Mouse (Mus musculus): ENCODE results near the gene Klk7. TPM values are rescaled to one million over a fixed set of nuclear protein-coding genes. Genes with fewer than 3 reads are reported as not detected.

Gene Klk7
- polyA plus RNA-seq, 1 experiment from 2014 or later = not detected

- no peaks in the 10 kb centered on the region for H3K9me3 ChIP-seq (replicated peaks)
- H3K36me3 ChIP-seq = no peaks in the 10 kb centered on the region
- H3K4me3 ChIP-seq = no peak overlapping the region
- H3K9ac ChIP-seq = no peak overlapping the region
- 64% methylated on average over 9 of the region's 9 CpGs for WGBS (ENCODE audit: insufficient replicate concordance)
- no peak overlapping the region for H3K4me2 ChIP-seq
- ATAC-seq = no peak
- H3K27me3 ChIP-seq (replicated peaks) = no peaks in the 10 kb centered on the region
- H3K27ac ChIP-seq = no peak overlapping the region
- no peaks in the 10 kb centered on the region for H3K4me1 ChIP-seq
Measured at GRCm38 (mm10) chr7:43854642-43855380, 43.7 kb downstream of the Klk7 start.

GRCm38 (mm10) chr7:43855709-43856108, 44.6 kb downstream of the Klk7 start:
- Histone ChIP-seq H3K4me3 (no peak overlapping the region), H3K27ac (no peak overlapping the region), H3K4me2 (no peak overlapping the region), H3K9me3 (replicated peaks) (no peaks in the 10 kb centered on the region), H3K4me1 (no peaks in the 10 kb centered on the region), H3K36me3 (no peaks in the 10 kb centered on the region), H3K9ac (no peak overlapping the region), H3K27me3 (replicated peaks) (no peaks in the 10 kb centered on the region)
- ATAC-seq = no peak
- WGBS (ENCODE audit: insufficient replicate concordance) = 53% methylated on average over 3 of the region's 3 CpGs

GRCm38 (mm10) chr7:43856307-43856706, 45.2 kb downstream of the Klk7 start:
- no peak for ATAC-seq
- Histone ChIP-seq H3K4me2 (no peak overlapping the region), H3K27me3 (replicated peaks) (no peaks in the 10 kb centered on the region), H3K9ac (no peak overlapping the region), H3K27ac (no peak overlapping the region), H3K9me3 (replicated peaks) (no peaks in the 10 kb centered on the region), H3K4me3 (no peak overlapping the region), H3K36me3 (no peaks in the 10 kb centered on the region), H3K4me1 (no peaks in the 10 kb centered on the region)
- WGBS (ENCODE audit: insufficient replicate concordance) = 52% methylated on average over 7 of the region's 7 CpGs

- WGBS (ENCODE audit: insufficient replicate concordance) = 82% methylated on average over 12 of the region's 12 CpGs
Measured at GRCm38 (mm10) chr7:43857501-43857900, 46.4 kb downstream of the Klk7 start.

GRCm38 (mm10) chr7:43860411-43860810, 49.3 kb downstream of the Klk7 start:
- H3K4me1 ChIP-seq = no peaks in the 10 kb centered on the region
- H3K4me2 ChIP-seq = no peak overlapping the region
- H3K27ac ChIP-seq = no peak overlapping the region
- 71% methylated on average over 8 of the region's 8 CpGs for WGBS (ENCODE audit: insufficient replicate concordance)
- no peaks in the 10 kb centered on the region for H3K9me3 ChIP-seq (replicated peaks)
- H3K4me3 ChIP-seq = no peak overlapping the region
- no peak for ATAC-seq
- no peak overlapping the region for H3K9ac ChIP-seq
- H3K36me3 ChIP-seq = no peaks in the 10 kb centered on the region
- H3K27me3 ChIP-seq (replicated peaks) = no peaks in the 10 kb centered on the region

More at GRCm38 (mm10) chr7:43857501-43857900, 46.4 kb downstream of the Klk7 start:
- H3K36me3 ChIP-seq = no peaks in the 10 kb centered on the region
- no peak overlapping the region for H3K9ac ChIP-seq
- no peaks in the 10 kb centered on the region for H3K27me3 ChIP-seq (replicated peaks)
- H3K4me1 ChIP-seq = no peaks in the 10 kb centered on the region
- H3K4me2 ChIP-seq = no peak overlapping the region
- no peak overlapping the region for H3K4me3 ChIP-seq
- H3K9me3 ChIP-seq (replicated peaks) = no peaks in the 10 kb centered on the region
- ATAC-seq = no peak
- H3K27ac ChIP-seq = no peak overlapping the region

Other genes starting within 250 kb of the Klk7 start
- gene Zfp658, start 249.0 kb upstream of the Klk7 start, polyA plus RNA-seq (2016; fragmentation: Nextera tagmentation; extraction: Ambion mirVana) = 0.46 and 0.56 TPM in 2 replicates
- 3.4 and 3.5 TPM in 2 replicates for gene Zfp719, start 231.7 kb upstream of the Klk7 start, polyA plus RNA-seq (2016; fragmentation: Nextera tagmentation; extraction: Ambion mirVana)
- not detected in 2 replicates for gene Zfp819, start 204.1 kb upstream of the Klk7 start, polyA plus RNA-seq (2016; fragmentation: Nextera tagmentation; extraction: Ambion mirVana)
- not detected in 2 replicates for gene Ceacam18, start 176.6 kb upstream of the Klk7 start, polyA plus RNA-seq (2016; fragmentation: Nextera tagmentation; extraction: Ambion mirVana)
- gene Siglece, start 151.1 kb upstream of the Klk7 start, polyA plus RNA-seq (2016; fragmentation: Nextera tagmentation; extraction: Ambion mirVana) = 0.79 and 1.6 TPM in 2 replicates
- 5.9 and 8.0 TPM in 2 replicates for gene Ctu1, start 139.3 kb upstream of the Klk7 start, polyA plus RNA-seq (2016; fragmentation: Nextera tagmentation; extraction: Ambion mirVana)
- gene Klk14, start 120.9 kb upstream of the Klk7 start, polyA plus RNA-seq (2016; fragmentation: Nextera tagmentation; extraction: Ambion mirVana) = not detected in 2 replicates
- gene Klk13, start 98.7 kb upstream of the Klk7 start, polyA plus RNA-seq (2016; fragmentation: Nextera tagmentation; extraction: Ambion mirVana) = 0.10 and 0.27 TPM in 2 replicates
- not detected in 2 replicates for gene Klk12, start 42.4 kb upstream of the Klk7 start, polyA plus RNA-seq (2016; fragmentation: Nextera tagmentation; extraction: Ambion mirVana)
- not detected in 2 replicates for gene Klk11, start 36.7 kb upstream of the Klk7 start, polyA plus RNA-seq (2016; fragmentation: Nextera tagmentation; extraction: Ambion mirVana)
- gene Klk10, start 30.3 kb upstream of the Klk7 start, polyA plus RNA-seq (2016; fragmentation: Nextera tagmentation; extraction: Ambion mirVana) = not detected in 2 replicates
- not detected in 2 replicates for gene Klk9, start 19.4 kb upstream of the Klk7 start, polyA plus RNA-seq (2016; fragmentation: Nextera tagmentation; extraction: Ambion mirVana)
- 16.0 and 17.3 TPM in 2 replicates for gene Klk8, start 13.7 kb upstream of the Klk7 start, polyA plus RNA-seq (2016; fragmentation: Nextera tagmentation; extraction: Ambion mirVana)
- gene Klk6, start 13.2 kb downstream of the Klk7 start, polyA plus RNA-seq (2016; fragmentation: Nextera tagmentation; extraction: Ambion mirVana) = not detected in 2 replicates
- gene Klk5, start 30.7 kb downstream of the Klk7 start, polyA plus RNA-seq (2016; fragmentation: Nextera tagmentation; extraction: Ambion mirVana) = not detected in 2 replicates
- not detected in 2 replicates for gene Klk4, start 69.9 kb downstream of the Klk7 start, polyA plus RNA-seq (2016; fragmentation: Nextera tagmentation; extraction: Ambion mirVana)
- not detected in 2 replicates for gene Klk15, start 122.4 kb downstream of the Klk7 start, polyA plus RNA-seq (2016; fragmentation: Nextera tagmentation; extraction: Ambion mirVana)
- gene Klk1b8, start 139.4 kb downstream of the Klk7 start, polyA plus RNA-seq (2016; fragmentation: Nextera tagmentation; extraction: Ambion mirVana) = not detected in 2 replicates
- not detected in 2 replicates for gene Klk1b1, start 155.5 kb downstream of the Klk7 start, polyA plus RNA-seq (2016; fragmentation: Nextera tagmentation; extraction: Ambion mirVana)
- not detected in 2 replicates for gene Klk1b9, start 164.8 kb downstream of the Klk7 start, polyA plus RNA-seq (2016; fragmentation: Nextera tagmentation; extraction: Ambion mirVana)
- not detected in 2 replicates for gene Klk1b11, start 184.6 kb downstream of the Klk7 start, polyA plus RNA-seq (2016; fragmentation: Nextera tagmentation; extraction: Ambion mirVana)
- not detected in 2 replicates for gene Klk1b26, start 200.9 kb downstream of the Klk7 start, polyA plus RNA-seq (2016; fragmentation: Nextera tagmentation; extraction: Ambion mirVana)
- gene Klk1b27, start 241.0 kb downstream of the Klk7 start, polyA plus RNA-seq (2016; fragmentation: Nextera tagmentation; extraction: Ambion mirVana) = not detected in 2 replicates